Mouse (Mus musculus) kidney, postnatal 25 days (tissue): ENCODE results near the gene Iqch.
"Not testable (repeated sequence)": the region's sequence is repeated elsewhere in the genome, so short reads cannot be mapped to it uniquely, and the experiment has no call there.

Experiments used
- DNase-seq, 2 experiments: peaks; one replicate each; pipeline ENCODE4 v3.0.0; 2021; ENCODE audit warnings: mixed read lengths in 2 of 2

Iqch gene

GRCm38 (mm10) chr9:63556933-63557332 lies 45.4 kb downstream of the Iqch start:
- peak in 1 of 2 experiments; percentile 30 for DNase-seq

DNA sequence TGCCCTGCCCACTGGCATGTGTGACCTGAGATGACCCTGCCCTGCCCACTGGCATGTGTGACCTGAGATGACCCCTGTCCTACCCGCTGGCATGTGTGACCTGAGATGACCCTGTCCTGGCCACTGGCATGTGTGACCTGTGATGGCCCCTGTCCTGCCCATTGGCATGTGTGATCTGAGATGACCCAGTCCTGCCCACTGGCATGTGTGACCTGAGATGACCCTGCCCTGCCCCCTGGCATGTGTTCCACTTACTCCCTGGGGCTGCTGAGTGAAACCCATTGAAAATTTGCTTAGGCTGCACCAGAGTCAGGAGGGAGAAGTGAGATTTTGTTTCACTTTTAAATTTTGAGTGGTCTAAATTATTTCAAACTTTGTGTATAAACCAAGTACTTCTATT lies 46.0 kb downstream of the Iqch start:
- DNase-seq: no peak

DNA sequence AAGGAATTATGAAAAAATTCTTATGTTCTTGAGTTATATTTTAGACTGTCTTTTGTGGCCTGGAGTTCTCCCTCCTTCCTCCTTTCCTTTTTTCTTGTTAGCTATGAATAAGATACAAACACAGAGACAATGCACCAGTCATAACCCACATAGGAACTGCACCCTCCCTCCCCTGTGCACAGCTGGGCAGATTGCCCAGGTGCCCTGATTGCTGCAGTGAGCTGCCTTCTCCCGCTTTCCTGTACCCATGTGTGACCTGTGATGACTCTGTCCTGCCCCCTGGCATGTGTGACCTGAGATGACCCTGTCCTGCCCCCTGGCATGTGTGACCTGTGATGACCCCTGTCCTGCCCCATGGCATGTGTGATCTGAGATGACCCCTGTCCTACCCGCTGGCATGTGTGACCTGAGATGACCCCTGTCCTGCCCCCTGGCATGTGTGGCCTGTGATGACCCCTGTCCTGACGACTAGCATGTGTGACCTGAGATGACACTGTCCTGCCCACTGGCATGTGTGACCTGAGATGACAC lies 46.8 kb downstream of the Iqch start:
- DNase-seq: no peak

- no peak for DNase-seq
Measured at GRCm38 (mm10) chr9:63553628-63554027, 48.7 kb downstream of the Iqch start.

GRCm38 (mm10) chr9:63550701-63551100 lies 51.6 kb downstream of the Iqch start:
- DNase-seq: not testable (repeated sequence)

GRCm38 (mm10) chr9:63548966-63549365 lies 53.3 kb downstream of the Iqch start:
- no peak for DNase-seq

DNA sequence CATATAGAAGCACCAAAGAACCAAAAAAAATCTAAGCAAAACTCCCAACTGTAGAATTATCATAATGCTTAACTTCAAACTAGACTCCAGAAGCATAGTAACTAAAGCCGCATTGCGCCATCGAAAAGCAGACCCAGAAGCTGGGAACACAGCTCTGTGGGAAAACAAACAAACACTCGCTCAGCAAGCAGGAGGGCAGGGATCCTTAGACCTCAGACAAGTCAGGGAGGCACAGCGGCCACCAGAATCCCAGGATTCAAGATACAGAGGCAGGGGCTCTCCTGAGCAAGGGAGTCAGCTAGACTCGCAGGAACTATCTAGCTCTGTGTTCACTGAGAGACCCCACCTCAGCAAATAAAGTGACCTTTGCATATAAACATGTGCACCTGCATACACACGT lies 60.4 kb downstream of the Iqch start:
- no peak for DNase-seq

DNA sequence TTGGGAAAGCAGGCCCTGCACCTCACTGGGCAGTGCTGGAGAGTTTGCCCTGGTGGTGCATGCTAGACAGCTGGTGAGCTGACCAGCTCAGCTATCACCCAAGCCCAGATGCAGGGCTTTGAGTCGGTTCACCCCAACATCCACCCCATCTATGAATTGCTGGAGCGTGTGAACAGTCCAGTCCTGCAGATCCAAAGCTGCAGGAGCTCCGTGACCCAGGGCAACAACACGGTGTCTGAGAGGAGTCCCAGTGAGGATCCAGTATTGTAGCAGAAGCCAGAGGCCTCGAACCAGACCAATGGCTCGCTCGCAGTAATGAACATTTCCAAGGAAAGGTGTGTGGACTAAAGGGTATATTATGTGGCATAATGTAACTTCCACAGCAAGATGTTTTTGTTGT lies 61.0 kb downstream of the Iqch start:
- no peak for DNase-seq

- no peak for DNase-seq
Measured at GRCm38 (mm10) chr9:63537489-63537888, 64.8 kb downstream of the Iqch start.

GRCm38 (mm10) chr9:63535042-63535441 lies 67.3 kb downstream of the Iqch start:
- DNase-seq: no peak

- peak; percentile 18 to 56 for DNase-seq
Measured at GRCm38 (mm10) chr9:63534371-63534780, 67.9 kb downstream of the Iqch start.

GRCm38 (mm10) chr9:63532966-63533711 lies 69.2 kb downstream of the Iqch start:
- peak; percentile 20 to 60 for DNase-seq

DNA sequence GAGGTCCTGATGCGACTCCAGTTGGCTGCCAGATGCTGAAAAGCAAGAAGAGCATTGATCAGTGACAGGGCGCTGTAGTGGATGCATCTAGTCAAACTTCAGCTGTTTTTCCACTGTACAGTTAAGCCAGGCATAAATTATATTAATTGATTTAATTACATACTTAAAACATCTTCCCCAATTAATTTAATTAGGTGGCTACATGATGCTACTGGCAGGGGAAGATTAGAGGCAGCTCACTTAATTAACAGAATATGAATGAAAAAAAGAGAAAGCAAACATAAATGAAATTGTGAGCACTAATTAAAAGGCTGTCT lies 78.4 kb downstream of the Iqch start:
- DNase-seq: no peak

GRCm38 (mm10) chr9:63523251-63523936 lies 78.9 kb downstream of the Iqch start:
- no peak for DNase-seq

- DNase-seq: no peak
Measured at GRCm38 (mm10) chr9:63512851-63513250, 89.4 kb downstream of the Iqch start.

DNA sequence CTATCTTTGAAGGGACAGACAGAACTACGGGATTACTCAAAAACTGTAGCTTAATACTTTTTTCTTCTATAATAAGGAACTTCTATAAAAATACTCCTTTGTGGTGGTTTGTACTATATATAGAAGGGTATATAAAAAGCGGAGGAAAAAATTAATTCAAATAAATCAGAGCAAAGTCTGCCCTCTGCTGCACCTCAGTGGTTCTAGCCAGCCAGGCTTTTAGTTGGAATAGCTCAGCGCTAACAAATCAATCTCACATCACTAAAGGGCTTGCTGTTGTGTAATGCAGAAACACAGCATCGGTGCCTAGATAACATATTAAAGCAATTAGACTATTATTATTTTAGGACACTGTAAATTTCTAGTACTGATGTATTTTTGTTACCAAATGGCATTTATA lies 91.3 kb downstream of the Iqch start:
- no peak for DNase-seq

DNA sequence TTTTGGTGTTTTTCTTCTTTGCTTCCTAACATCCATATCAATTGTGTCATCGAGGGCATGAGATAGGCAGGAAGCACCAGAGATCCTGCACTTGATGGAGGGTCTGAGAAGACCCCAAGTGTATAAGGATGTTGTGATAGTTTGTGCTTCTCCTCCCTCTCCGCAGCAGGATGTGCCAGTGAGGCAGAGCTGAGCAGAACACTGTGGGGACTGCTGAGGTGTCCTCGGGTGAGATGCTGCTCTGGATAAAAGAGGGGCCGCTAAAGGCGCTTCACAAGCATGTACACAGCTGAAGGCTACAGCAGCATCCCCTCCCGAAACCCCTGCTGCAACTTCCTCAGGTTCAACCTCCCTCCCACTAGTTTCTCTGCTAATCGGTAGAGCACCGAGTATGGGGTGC lies 95.2 kb downstream of the Iqch start:
- DNase-seq: no peak

DNA sequence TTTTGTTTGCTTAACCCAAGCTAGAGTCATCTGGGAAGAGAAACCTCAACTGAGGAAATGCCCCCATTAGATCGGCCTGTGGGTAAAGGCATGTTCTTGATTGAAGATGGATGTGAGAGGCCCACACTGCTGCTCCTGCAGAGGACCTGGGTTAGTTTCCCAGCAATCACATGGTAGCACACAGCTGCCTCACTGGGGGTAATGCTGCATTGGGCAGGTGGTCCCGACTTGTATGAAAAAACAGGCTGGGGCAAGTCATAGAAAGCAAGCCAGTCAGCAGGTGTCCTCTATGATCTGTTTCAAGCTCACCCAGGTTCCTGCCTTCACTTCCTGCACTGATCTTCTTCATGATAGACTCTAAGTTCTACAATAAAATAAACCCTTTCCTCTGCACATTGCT lies 98.4 kb downstream of the Iqch start:
- no peak for DNase-seq

GRCm38 (mm10) chr9:63501516-63501915 lies 100.8 kb downstream of the Iqch start:
- no peak for DNase-seq

DNA sequence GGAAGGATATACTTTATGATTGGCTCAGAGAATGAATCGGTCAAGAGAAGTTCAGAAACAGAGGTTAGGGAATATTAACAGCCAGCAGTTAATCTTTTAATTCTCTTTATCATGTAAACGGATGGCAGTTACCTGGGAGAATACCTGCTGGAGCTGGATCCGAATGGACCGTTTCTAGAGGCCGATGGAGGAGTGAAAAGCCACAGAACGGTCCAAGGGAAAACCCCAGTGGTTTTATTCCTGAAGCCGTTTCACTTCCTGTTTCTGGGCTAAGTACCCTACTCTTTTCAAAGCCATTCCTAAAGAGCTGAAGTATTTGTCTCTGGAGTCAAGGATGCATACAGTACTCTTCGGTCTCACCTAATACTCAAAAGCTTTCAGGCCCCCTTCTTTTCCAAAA lies 102.4 kb downstream of the Iqch start:
- DNase-seq: no peak

GRCm38 (mm10) chr9:63495786-63496185 lies 106.5 kb downstream of the Iqch start:
- no peak for DNase-seq

GRCm38 (mm10) chr9:63493746-63494145 lies 108.5 kb downstream of the Iqch start:
- DNase-seq: no peak

DNA sequence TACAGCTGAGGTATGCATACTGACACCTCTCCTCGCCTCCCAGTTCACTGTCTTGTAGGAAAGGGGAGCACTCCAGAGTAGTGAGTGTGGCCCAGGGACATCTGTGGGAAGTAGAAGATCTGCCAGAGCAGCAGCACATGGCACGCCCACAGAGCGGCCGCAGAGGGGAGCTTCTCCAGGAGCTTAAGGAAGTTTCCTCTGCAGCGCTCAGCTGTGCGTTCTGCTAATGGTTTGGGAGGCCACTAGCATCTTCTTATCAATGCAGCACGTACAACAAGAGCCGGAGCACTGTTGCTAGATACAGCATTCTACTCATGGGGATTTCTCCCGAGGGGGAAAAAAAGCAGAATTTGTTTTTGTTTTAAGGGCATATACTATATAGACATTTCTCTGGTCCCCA lies 110.0 kb downstream of the Iqch start:
- no peak for DNase-seq

GRCm38 (mm10) chr9:63490521-63491307 lies 111.6 kb downstream of the Iqch start:
- no peak for DNase-seq
